ENCODE assay signal across 8 mouse cellular contexts in genomic region chr17:27513279-27513915, GRCm38 (mm10). TPM values are rescaled to one million over a fixed set of nuclear protein-coding genes. Genes with fewer than 3 reads are reported as not detected.
DNase-seq lines count a peak whose midpoint lies in the region; ATAC-seq and TF ChIP-seq lines count a peak whose summit lies in the region.

No protein-coding gene starts in this region.

- no peaks in the 10 kb centered on the region for H3K9me3 ChIP-seq in hindbrain, postnatal 0 days (ENCODE audit: low read length)
- H3K9me3 ChIP-seq in neural tube, embryonic 14.5 days (ENCODE audit: control insufficient read depth, low read length): no peaks in the 10 kb centered on the region

- peaks cover 16% of the 10 kb centered on the region; the same call in 1 of the 2 replicates for H3K27me3 ChIP-seq in hindbrain, postnatal 0 days (ENCODE audit: insufficient read depth, low read length)
- peaks cover 15% of the 10 kb centered on the region; the same call in 1 of the 2 replicates for H3K27me3 ChIP-seq in neural tube, embryonic 14.5 days (ENCODE audit: control insufficient read depth, insufficient read depth, low read length)

- H3K27ac ChIP-seq in hindbrain, postnatal 0 days: no peak overlapping the region
- H3K27ac ChIP-seq in neural tube, embryonic 14.5 days (ENCODE audit: low read depth, low read length): no peak overlapping the region

- peak; percentile 38; the same call in 1 of the 2 replicates for ATAC-seq in cerebellum, adult (ENCODE audit: insufficient number of reproducible peaks, low FRiP score, low TSS enrichment)
- ATAC-seq in hindbrain, postnatal 0 days: peak; percentile 45
- ATAC-seq in neural tube, embryonic 14.5 days (ENCODE audit: low read depth): peak; percentile 29; the same call in 1 of the 2 replicates

- WGBS in hindbrain, postnatal 0 days: under 1% methylated on average over 42 of the region's 66 CpGs
- WGBS in neural tube, embryonic 14.5 days: under 1% methylated on average over 54 of the region's 66 CpGs

- H3K9ac ChIP-seq in hindbrain, postnatal 0 days (replicated peaks; ENCODE audit: low read length): peak overlapping the region; percentile 73
- H3K9ac ChIP-seq in neural tube, embryonic 14.5 days (replicated peaks; ENCODE audit: low read depth, low read length): peak overlapping the region; percentile 73

- peak overlapping the region; percentile 70 for H3K4me2 ChIP-seq in hindbrain, postnatal 0 days (ENCODE audit: low read depth, low read length)
- peak overlapping the region; percentile 99 for H3K4me2 ChIP-seq in neural tube, embryonic 14.5 days (ENCODE audit: low read depth, low read length)

- peaks cover 6% of the 10 kb centered on the region; the same call in 1 of the 2 replicates for H3K4me1 ChIP-seq in hindbrain, postnatal 0 days (ENCODE audit: insufficient read depth, low read length)
- H3K4me1 ChIP-seq in neural tube, embryonic 14.5 days (ENCODE audit: control insufficient read depth, insufficient read depth, low read length): peaks cover 18% of the 10 kb centered on the region; the same call in 1 of the 2 replicates

- no peak for TF ChIP-seq CTCF in hindbrain, postnatal 0 days (IDR thresholded peaks at IDR 0.05; ENCODE audit: low read depth)

- H3K4me3 ChIP-seq in hindbrain, postnatal 0 days (ENCODE audit: low read length): peak overlapping the region; percentile 65
- H3K4me3 ChIP-seq in neural tube, embryonic 14.5 days (ENCODE audit: low read depth, low read length): peak overlapping the region; percentile 57

- no peak for DNase-seq in cerebellum, postnatal 4 days (ENCODE audit: low spot score in 2 of 2)
- DNase-seq in right cerebral cortex, adult 18-20 months: peak; percentile 41
- DNase-seq in right cerebral cortex, postnatal 36 days (ENCODE audit: low spot score in 2 of 2): no peak
- DNase-seq in hindbrain, postnatal 0 days (ENCODE audit: low spot score): no peak
- no peak for DNase-seq in embryo, embryonic 9.5 days (ENCODE audit: extremely low spot score)
- no peak for DNase-seq in adrenal gland, adult 18-20 months (ENCODE audit: low spot score in 2 of 2)

- no peaks in the 10 kb centered on the region for H3K36me3 ChIP-seq in hindbrain, postnatal 0 days (ENCODE audit: insufficient read depth, low read length)
- no peaks in the 10 kb centered on the region for H3K36me3 ChIP-seq in neural tube, embryonic 14.5 days (ENCODE audit: control insufficient read depth, insufficient read depth, low read length)

RNA-seq across cellular contexts. Expression of gene Grm4, which starts 7.8 kb away (rescaled TPM):
- 34.3 and 38.8 TPM in 2 replicates for total RNA-seq in hindbrain, postnatal 0 days (2014; rRNA removed)
- 8.7 and 10.1 TPM in 2 replicates for polyA plus RNA-seq in hindbrain, postnatal 0 days (2015; fragmentation: Nextera tagmentation; extraction: Ambion mirVana)
- 7.4 and 9.1 TPM in 2 replicates for polyA plus RNA-seq in neural tube, embryonic 14.5 days (2014; fragmentation: Nextera tagmentation; extraction: Ambion mirVana)
- 1 to 10 TPM in 1 of 2 experiments, under 1 TPM in 1; 0.80 to 1.4 TPM for total RNA-seq in adrenal gland, adult 18-20 months (2021)

RNA-seq across cellular contexts. Expression of gene Hmga1, which starts 42.9 kb away (rescaled TPM):
- 142 and 170 TPM in 2 replicates for total RNA-seq in hindbrain, postnatal 0 days (2014; rRNA removed)
- 130 and 145 TPM in 2 replicates for polyA plus RNA-seq in hindbrain, postnatal 0 days (2015; fragmentation: Nextera tagmentation; extraction: Ambion mirVana)
- polyA plus RNA-seq in neural tube, embryonic 14.5 days (2014; fragmentation: Nextera tagmentation; extraction: Ambion mirVana): 129 and 141 TPM in 2 replicates
- 10 to 100 TPM; 16.8 to 29.5 TPM for total RNA-seq in adrenal gland, adult 18-20 months (2021)

RNA-seq across cellular contexts. Expression of gene AI413582, which starts 52.2 kb away (rescaled TPM):
- 50.2 and 59.6 TPM in 2 replicates for total RNA-seq in hindbrain, postnatal 0 days (2014; rRNA removed)
- polyA plus RNA-seq in hindbrain, postnatal 0 days (2015; fragmentation: Nextera tagmentation; extraction: Ambion mirVana): 92.7 and 95.3 TPM in 2 replicates
- polyA plus RNA-seq in neural tube, embryonic 14.5 days (2014; fragmentation: Nextera tagmentation; extraction: Ambion mirVana): 55.9 and 77.9 TPM in 2 replicates
- total RNA-seq in adrenal gland, adult 18-20 months (2021): 10 to 100 TPM; 20.1 to 21.7 TPM

Comparison
In these comparisons a context has a peak if more than half of its experiments do, and no peak if none do; other contexts are left out.
1. RNA of gene Grm4, which starts 7.8 kb away (total RNA-seq): 34.3 to 38.8 TPM in hindbrain, postnatal 0 days; 0.80 to 1.4 TPM in adrenal gland, adult 18-20 months; every median in the first group is over 10 times any median in the second.
2. Peak in every context shown above with its lines, with median percentiles within 50 percentile points of each other: ATAC-seq.